Mouse (Mus musculus) embryonic facial prominence, embryonic 10.5 days (tissue): ENCODE results near the gene Scai. TPM values are rescaled to one million over a fixed set of nuclear protein-coding genes. Genes with fewer than 3 reads are reported as not detected.

Source experiments
- DNase-seq: peaks from one replicate; pipeline ENCODE4 v3.0.0-alpha.2; 2017; ENCODE audit warnings: low spot score
- H3K27ac ChIP-seq: fragments of 300-500 bp; sonication (generic); replicated peaks from 2 replicates; pipeline ENCODE4 v1.5.1; 2016; ENCODE audit warnings: mild to moderate bottlenecking
- H3K27me3 ChIP-seq: fragments of 300-500 bp; sonication (generic); replicated peaks from 2 replicates; pipeline ENCODE4 v1.6.1; 2016; ENCODE audit warnings: low read depth, mild to moderate bottlenecking; ENCODE audit not compliant: poor library complexity, severe bottlenecking
- H3K36me3 ChIP-seq: fragments of 300-500 bp; sonication (generic); replicated peaks from 2 replicates; pipeline ENCODE4 v1.6.1; 2016; ENCODE audit warnings: mild to moderate bottlenecking, moderate library complexity
- H3K4me1 ChIP-seq: fragments of 300-500 bp; sonication (generic); 2 replicates; pipeline ENCODE4 v1.6.1; 2016
- H3K4me3 ChIP-seq: fragments of 300-500 bp; sonication (generic); 2 replicates; pipeline ENCODE4 v1.5.1; 2016; ENCODE audit warnings: mild to moderate bottlenecking, moderate library complexity
- H3K9me3 ChIP-seq: fragments of 300-500 bp; sonication (generic); 2 replicates; pipeline ENCODE4 v1.6.1; 2016; ENCODE audit warnings: mild to moderate bottlenecking
- WGBS: fragments of 180-500 bp; shearing (Covaris S2); methylation state at CpG from one replicate; pipeline ENCODE4 v1.1.7; 2016; 5-methylcytosine and 5-hydroxymethylcytosine counted together
- polyA plus RNA-seq: library from polyadenylated mRNA; unstranded; fragments of >200 nt; fragmentation: Nextera tagmentation; extraction: Ambion mirVana; gene quantifications from 2 replicates; pipeline ENCODE4 v1.2.1, GENCODE M21; 2016

Scai gene
- polyA plus RNA-seq, 1 experiment from 2014 or later, result 12.3 TPM

GRCm38 (mm10) chr2:39183587-39183986 is 6.9 kb downstream of the Scai start:
- no peaks in the 10 kb centered on the region for H3K27me3 ChIP-seq
- no peak for DNase-seq
- peaks cover 70% of the 10 kb centered on the region for H3K36me3 ChIP-seq
- H3K4me1 ChIP-seq, result peaks cover 1% of the 10 kb centered on the region
- H3K9me3 ChIP-seq, result no peaks in the 10 kb centered on the region
- no peak overlapping the region for H3K27ac ChIP-seq
- WGBS, result 91% methylated on average over 2 of the region's 2 CpGs
- H3K4me3 ChIP-seq, result no peak overlapping the region

- H3K4me3 ChIP-seq, result no peak overlapping the region
- 86% methylated on average over 1 of the region's 1 CpGs for WGBS
- H3K4me1 ChIP-seq, result no peaks in the 10 kb centered on the region
- no peaks in the 10 kb centered on the region for H3K27me3 ChIP-seq
- H3K36me3 ChIP-seq, result peaks cover 25% of the 10 kb centered on the region
- DNase-seq, result no peak
- no peak overlapping the region for H3K27ac ChIP-seq
- no peaks in the 10 kb centered on the region for H3K9me3 ChIP-seq
Measured at GRCm38 (mm10) chr2:39160996-39161395, 29.5 kb downstream of the Scai start.

GRCm38 (mm10) chr2:39157916-39158315 is 32.6 kb downstream of the Scai start:
- Histone ChIP-seq H3K27me3 (no peaks in the 10 kb centered on the region), H3K9me3 (no peaks in the 10 kb centered on the region), H3K27ac (no peak overlapping the region), H3K4me3 (no peak overlapping the region), H3K4me1 (peaks cover 5% of the 10 kb centered on the region; the same call in 1 of the 2 replicates), H3K36me3 (peaks cover 29% of the 10 kb centered on the region)
- DNase-seq, result no peak
- 93% methylated on average over 1 of the region's 1 CpGs for WGBS

- no peak overlapping the region for H3K4me3 ChIP-seq
- no peak for DNase-seq
- H3K27ac ChIP-seq, result no peak overlapping the region
- H3K9me3 ChIP-seq, result no peaks in the 10 kb centered on the region
- WGBS, result 84% methylated on average over 1 of the region's 1 CpGs
- no peaks in the 10 kb centered on the region for H3K27me3 ChIP-seq
- peaks cover 28% of the 10 kb centered on the region for H3K36me3 ChIP-seq
- H3K4me1 ChIP-seq, result peaks cover 5% of the 10 kb centered on the region; the same call in 1 of the 2 replicates
Measured at GRCm38 (mm10) chr2:39156821-39157220, 33.7 kb downstream of the Scai start.

GRCm38 (mm10) chr2:39150943-39151342 is 39.6 kb downstream of the Scai start:
- Histone ChIP-seq H3K9me3 (no peaks in the 10 kb centered on the region), H3K27ac (no peak overlapping the region), H3K4me1 (peaks cover 5% of the 10 kb centered on the region; the same call in 1 of the 2 replicates), H3K36me3 (peaks cover 18% of the 10 kb centered on the region), H3K27me3 (no peaks in the 10 kb centered on the region), H3K4me3 (no peak overlapping the region)
- no peak for DNase-seq
- 79% methylated on average over 2 of the region's 2 CpGs for WGBS

GRCm38 (mm10) chr2:39148075-39148474 is 42.5 kb downstream of the Scai start:
- DNase-seq, result no peak
- Histone ChIP-seq H3K36me3 (peaks cover 18% of the 10 kb centered on the region), H3K9me3 (no peaks in the 10 kb centered on the region), H3K27ac (no peak overlapping the region), H3K4me1 (no peaks in the 10 kb centered on the region), H3K27me3 (no peaks in the 10 kb centered on the region), H3K4me3 (no peak overlapping the region)
- WGBS, result 52% methylated on average over 2 of the region's 2 CpGs

- WGBS, result 96% methylated on average over 1 of the region's 1 CpGs
- Histone ChIP-seq H3K4me1 (no peaks in the 10 kb centered on the region), H3K36me3 (peaks cover 18% of the 10 kb centered on the region), H3K4me3 (no peak overlapping the region), H3K27ac (no peak overlapping the region), H3K27me3 (no peaks in the 10 kb centered on the region), H3K9me3 (no peaks in the 10 kb centered on the region)
- DNase-seq, result no peak
Measured at GRCm38 (mm10) chr2:39146469-39146868, 44.1 kb downstream of the Scai start.

- DNase-seq, result no peak
- 92% methylated on average over 3 of the region's 3 CpGs for WGBS
- Histone ChIP-seq H3K4me3 (no peak overlapping the region), H3K27ac (no peak overlapping the region), H3K4me1 (no peaks in the 10 kb centered on the region), H3K27me3 (no peaks in the 10 kb centered on the region), H3K36me3 (peaks cover 7% of the 10 kb centered on the region), H3K9me3 (no peaks in the 10 kb centered on the region)
Measured at GRCm38 (mm10) chr2:39142357-39142948, 48.1 kb downstream of the Scai start.

GRCm38 (mm10) chr2:39140586-39141455 is 49.7 kb downstream of the Scai start:
- no peaks in the 10 kb centered on the region for H3K4me1 ChIP-seq
- WGBS, result 91% methylated on average over 7 of the region's 7 CpGs
- DNase-seq, result no peak

GRCm38 (mm10) chr2:39129526-39130326 is 60.8 kb downstream of the Scai start:
- DNase-seq, result no peak
- WGBS, result 88% methylated on average over 3 of the region's 3 CpGs
- H3K27ac ChIP-seq, result no peak overlapping the region
- no peaks in the 10 kb centered on the region for H3K27me3 ChIP-seq
- no peaks in the 10 kb centered on the region for H3K9me3 ChIP-seq
- H3K4me1 ChIP-seq, result no peaks in the 10 kb centered on the region
- no peak overlapping the region for H3K4me3 ChIP-seq
- peaks cover 15% of the 10 kb centered on the region for H3K36me3 ChIP-seq

More at GRCm38 (mm10) chr2:39140586-39141455, 49.7 kb downstream of the Scai start:
- no peaks in the 10 kb centered on the region for H3K27me3 ChIP-seq
- H3K27ac ChIP-seq, result no peak overlapping the region
- peaks cover 9% of the 10 kb centered on the region; the same call in 1 of the 2 replicates for H3K36me3 ChIP-seq
- no peaks in the 10 kb centered on the region for H3K9me3 ChIP-seq
- no peak overlapping the region for H3K4me3 ChIP-seq

GRCm38 (mm10) chr2:39124167-39124566 is 66.4 kb downstream of the Scai start:
- Histone ChIP-seq H3K27ac (no peak overlapping the region), H3K4me3 (no peak overlapping the region), H3K27me3 (no peaks in the 10 kb centered on the region), H3K4me1 (no peaks in the 10 kb centered on the region), H3K9me3 (no peaks in the 10 kb centered on the region), H3K36me3 (peaks cover 56% of the 10 kb centered on the region)
- 82% methylated on average over 5 of the region's 5 CpGs for WGBS
- no peak for DNase-seq

- Histone ChIP-seq H3K4me3 (no peak overlapping the region), H3K27ac (no peak overlapping the region), H3K27me3 (no peaks in the 10 kb centered on the region), H3K9me3 (no peaks in the 10 kb centered on the region), H3K36me3 (peaks cover 83% of the 10 kb centered on the region), H3K4me1 (no peaks in the 10 kb centered on the region)
- no peak for DNase-seq
- WGBS, result 89% methylated on average over 5 of the region's 5 CpGs
Measured at GRCm38 (mm10) chr2:39121137-39121536, 69.4 kb downstream of the Scai start.
